Mouse (Mus musculus): ENCODE results near the gene Dlgap3.

Dlgap3 gene

GRCm38 (mm10) chr4:127215799-127216198 lies 46.8 kb downstream of the Dlgap3 start:
- no peak for DNase-seq (ENCODE audit: low spot score)

DNA sequence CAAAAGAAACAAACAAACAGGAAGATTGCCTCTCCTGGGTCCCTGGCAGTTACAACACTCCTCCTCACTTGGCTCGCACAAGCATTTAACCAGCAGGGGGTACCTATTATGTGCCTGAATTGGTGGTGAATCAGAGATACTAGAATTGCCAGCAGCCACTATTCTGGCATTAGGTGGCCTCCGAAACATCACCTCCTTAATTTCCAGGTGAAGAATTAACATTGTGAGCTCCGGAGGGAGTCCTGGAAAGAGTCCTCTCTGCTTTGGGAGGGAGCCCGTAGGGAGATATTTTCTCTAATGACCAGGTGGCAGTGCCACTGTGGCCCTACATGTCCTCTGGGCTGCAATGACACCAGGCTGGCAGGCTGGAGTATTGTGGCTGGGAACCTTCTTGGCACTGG lies 47.2 kb downstream of the Dlgap3 start:
- DNase-seq (ENCODE audit: low spot score): no peak

DNA sequence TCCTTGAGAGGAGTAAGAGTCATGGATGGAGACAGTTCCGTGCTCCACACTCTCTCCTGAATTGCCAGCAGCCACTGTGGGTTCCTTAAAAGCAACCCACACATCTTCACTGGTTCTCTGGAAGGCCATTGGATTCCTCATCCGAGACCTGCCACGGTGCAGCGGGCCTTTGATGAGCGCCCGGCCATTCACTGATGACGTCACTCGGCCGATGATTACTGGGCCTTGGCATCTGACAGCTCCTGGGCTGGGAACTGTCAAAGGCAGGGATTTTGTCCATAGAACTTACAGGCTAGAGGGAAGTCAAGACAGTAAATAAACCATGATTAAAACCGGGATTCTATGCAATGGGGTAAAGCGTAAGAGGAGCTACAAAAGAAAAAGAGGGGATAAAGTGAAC lies 48.0 kb downstream of the Dlgap3 start:
- DNase-seq (ENCODE audit: low spot score): no peak

GRCm38 (mm10) chr4:127223291-127223690 lies 54.3 kb downstream of the Dlgap3 start:
- DNase-seq (ENCODE audit: low spot score): no peak

GRCm38 (mm10) chr4:127223755-127224154 lies 54.8 kb downstream of the Dlgap3 start:
- DNase-seq (ENCODE audit: low spot score): no peak

- no peak for DNase-seq (ENCODE audit: low spot score)
These were observed 55.6 kb downstream of the Dlgap3 start for GRCm38 (mm10) chr4:127224444-127225100.

GRCm38 (mm10) chr4:127226067-127226466 lies 57.1 kb downstream of the Dlgap3 start:
- DNase-seq (ENCODE audit: low spot score): no peak

- no peak for DNase-seq (ENCODE audit: low spot score)
These were observed 58.2 kb downstream of the Dlgap3 start for GRCm38 (mm10) chr4:127227051-127227673.

DNA sequence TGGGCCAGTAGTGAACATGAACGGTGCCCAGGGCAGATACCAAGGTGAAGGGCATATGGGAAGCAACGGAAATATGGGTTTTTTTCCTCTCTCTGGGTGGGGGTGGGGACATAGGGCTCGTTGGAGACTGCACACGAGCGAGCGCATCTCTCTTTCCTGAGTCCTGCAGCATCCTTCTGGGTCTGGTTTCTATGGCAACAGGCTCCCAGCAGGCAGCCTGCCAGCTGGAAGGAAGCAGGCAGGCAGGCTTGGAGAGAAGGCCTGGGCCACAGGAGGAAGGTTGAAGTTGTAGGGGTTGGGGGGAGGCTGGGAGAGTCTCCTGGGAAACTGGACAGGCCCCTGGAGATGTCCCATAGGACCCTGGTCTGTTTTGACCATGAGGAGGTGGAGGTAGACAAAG lies 63.0 kb downstream of the Dlgap3 start:
- DNase-seq (ENCODE audit: low spot score): no peak

GRCm38 (mm10) chr4:127232551-127232950 lies 63.5 kb downstream of the Dlgap3 start:
- no peak for DNase-seq (ENCODE audit: low spot score)

DNA sequence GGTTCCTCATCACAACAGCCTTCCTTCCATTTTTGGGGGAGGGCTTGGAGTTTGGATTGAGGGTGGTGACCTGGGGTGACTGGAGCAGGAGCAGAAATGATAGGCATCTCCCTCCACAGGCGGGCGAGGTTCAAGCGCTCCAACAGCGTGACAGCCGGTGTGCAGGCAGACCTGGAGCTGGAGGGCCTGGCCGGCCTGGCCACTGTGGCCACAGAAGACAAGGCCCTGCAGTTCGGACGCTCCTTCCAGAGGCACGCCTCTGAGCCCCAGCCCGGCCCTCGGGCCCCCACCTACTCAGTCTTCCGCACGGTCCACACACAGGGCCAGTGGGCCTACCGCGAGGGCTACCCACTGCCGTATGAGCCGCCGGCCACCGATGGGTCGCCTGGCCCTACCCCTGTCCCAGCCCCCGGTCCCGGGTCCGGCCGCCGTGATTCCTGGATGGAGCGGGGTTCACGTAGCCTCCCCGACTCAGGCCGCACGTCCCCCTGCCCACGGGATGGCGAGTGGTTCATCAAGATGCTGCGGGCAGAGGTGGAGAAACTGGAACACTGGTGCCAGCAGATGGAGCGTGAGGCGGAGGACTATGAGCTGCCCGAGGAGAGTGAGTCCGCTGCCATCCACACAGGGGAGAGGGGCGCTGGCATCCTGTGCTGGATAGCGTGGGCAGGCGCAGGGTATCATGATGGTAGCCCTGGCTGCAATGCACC lies 64.6 kb downstream of the Dlgap3 start:
- DNase-seq (ENCODE audit: low spot score): no peak

GRCm38 (mm10) chr4:127235742-127236487 lies 66.9 kb downstream of the Dlgap3 start:
- DNase-seq (ENCODE audit: low spot score): peak; percentile 34

DNA sequence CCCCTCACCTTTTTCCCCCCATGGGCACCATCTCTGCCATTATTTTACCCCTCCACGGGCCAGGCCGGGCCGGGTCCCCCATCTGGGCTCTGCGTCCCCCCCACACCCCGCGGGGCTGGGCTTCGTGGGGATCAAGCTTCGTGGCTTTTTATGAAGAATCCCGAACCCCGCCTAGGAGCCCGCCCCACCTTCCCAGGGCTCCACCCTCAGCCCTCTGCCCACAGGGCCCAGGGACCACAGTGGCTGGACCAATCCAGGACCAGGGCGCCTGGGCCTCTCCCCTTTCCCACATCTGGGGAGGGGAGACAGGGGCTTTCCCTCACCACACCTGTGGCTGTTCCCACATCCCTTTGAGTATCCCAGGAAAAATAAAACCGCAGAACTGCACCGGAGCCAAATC lies 67.6 kb downstream of the Dlgap3 start:
- no peak for DNase-seq (ENCODE audit: low spot score)

DNA sequence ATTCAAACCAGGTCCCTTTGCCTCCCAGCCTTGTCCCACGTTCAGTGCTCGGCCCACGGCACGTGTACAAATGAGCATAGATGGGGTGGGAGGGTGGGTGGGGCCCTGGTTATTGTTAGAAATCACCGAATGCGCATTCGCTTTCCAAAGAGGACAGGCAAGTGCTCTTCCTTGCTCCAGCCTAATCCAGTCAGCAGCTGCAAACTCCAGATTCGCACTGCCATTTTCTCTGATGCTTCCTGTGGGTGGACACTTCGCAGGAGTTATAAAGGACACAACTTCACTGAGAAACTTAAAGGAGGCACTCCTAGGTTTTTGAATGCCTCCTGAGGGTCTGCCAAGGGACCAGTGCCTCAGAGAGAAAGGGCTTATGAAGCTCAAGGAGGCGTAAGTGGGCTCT lies 68.3 kb downstream of the Dlgap3 start:
- DNase-seq (ENCODE audit: low spot score): no peak

DNA sequence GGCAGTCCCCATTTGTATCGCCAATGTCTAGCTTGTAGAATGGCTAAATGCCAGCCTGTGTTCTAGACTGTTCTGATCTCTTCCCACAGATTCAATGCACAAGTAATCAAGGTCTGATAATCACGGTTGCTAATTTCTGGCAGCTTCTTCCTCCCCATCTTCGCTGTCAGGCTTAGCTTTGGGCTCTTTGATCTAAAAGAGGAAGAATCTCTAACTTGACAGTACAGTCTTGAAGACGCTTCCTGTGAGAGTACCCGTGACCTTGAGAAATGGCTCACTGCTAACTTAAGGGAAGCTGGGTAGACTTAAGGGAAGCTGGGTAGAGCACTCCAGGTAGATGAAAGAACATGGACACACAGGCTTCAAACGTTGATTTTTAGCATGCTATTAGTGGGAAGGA lies 73.7 kb downstream of the Dlgap3 start:
- DNase-seq (ENCODE audit: low spot score): no peak

GRCm38 (mm10) chr4:127243552-127243951 lies 74.5 kb downstream of the Dlgap3 start, which contains the start of gene Smim12:
Gene Smim12, plus strand, starts transcription at chr4:127243784.
- peak; percentile 99 for DNase-seq (ENCODE audit: low spot score)

GRCm38 (mm10) chr4:127243953-127244352 lies 74.9 kb downstream of the Dlgap3 start:
- DNase-seq (ENCODE audit: low spot score): no peak

- DNase-seq (ENCODE audit: low spot score): peak; percentile 74
These were observed 80.8 kb downstream of the Dlgap3 start for GRCm38 (mm10) chr4:127249701-127250349.

DNA sequence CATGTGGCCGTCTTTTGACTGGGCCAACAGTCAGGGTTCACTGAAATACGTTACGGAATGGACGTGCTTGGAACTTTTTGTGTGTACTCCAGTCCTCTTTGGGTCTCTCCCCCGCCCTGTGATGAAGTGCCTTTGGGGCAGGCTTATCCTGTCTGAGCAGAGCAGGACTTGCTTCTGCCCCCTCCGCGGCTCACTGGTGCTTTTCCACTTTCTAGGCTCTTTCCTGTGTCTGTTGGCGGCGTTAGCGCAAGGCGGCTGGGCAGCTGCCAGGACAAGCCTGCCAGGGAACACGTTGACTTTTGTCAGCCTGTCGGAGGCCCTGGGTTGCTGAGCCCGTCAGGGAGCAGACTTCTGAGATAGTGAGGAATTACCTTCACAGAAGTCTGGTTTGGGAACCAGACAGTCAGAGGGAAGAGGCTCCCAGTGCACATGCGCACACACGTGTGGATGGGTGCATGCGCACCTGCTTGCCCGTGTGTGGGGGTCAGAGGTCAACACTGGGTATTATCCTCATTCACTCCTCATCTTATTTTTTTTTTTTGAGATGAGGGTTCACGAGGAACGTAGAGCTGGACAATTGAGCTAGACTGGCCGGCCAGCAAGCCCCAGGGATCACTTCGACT lies 83.1 kb downstream of the Dlgap3 start:
- peak; percentile 19 for DNase-seq (ENCODE audit: low spot score)

GRCm38 (mm10) chr4:127256739-127257138 lies 87.7 kb downstream of the Dlgap3 start:
- no peak for DNase-seq (ENCODE audit: low spot score)

DNA sequence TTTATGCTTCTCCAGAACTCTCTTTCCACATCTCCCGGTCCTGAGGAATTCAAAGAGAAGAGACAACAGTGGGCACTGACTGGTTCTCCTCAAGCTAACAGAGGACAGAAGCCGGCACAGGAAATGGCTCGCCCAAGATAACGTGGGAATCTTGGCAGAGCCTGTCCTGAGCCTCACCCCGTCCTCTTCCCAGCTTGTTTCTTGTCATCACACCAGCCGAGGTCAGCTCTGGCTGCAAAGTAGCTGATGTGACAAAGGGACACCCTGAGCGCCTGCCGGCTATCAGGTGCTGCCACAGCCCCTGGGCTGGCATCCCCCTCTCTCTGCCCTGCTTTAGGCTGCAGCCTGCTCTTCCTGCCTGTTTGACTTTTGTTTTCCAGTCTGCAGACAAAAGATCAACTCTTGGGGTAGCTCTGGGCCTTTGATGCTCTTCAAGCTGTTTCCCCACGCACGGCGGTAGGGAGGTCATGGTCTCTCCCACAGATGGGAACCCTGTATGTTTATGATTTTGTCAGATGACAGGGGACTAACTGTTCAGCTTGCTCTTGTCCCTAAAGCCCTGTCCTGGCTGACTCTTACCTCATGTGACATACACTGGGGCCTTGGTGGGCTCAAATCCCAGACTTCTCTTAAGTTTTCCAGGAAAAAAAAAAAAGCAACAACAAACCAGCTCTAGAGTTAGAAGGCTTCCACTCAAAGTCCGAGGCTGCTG lies 89.3 kb downstream of the Dlgap3 start:
- no peak for DNase-seq (ENCODE audit: low spot score)

Measured in ovary, postnatal 10 days (tissue).